Mouse (Mus musculus): ENCODE data around the gene Mfsd2b. TPM values are rescaled to one million over a fixed set of nuclear protein-coding genes. Genes with fewer than 3 reads are reported as not detected.

Gene Mfsd2b
- polyA plus RNA-seq, 1 experiment from 2014 or later, result 28.0 TPM

- Histone ChIP-seq H3K4me2 (ENCODE audit: low read depth, low read length) (peak overlapping the region; percentile 75), H3K36me3 (replicated peaks; ENCODE audit: insufficient read depth, low read length) (peaks cover 11% of the 10 kb centered on the region; the same call in 1 of the 2 replicates)
These were observed 2.9 kb downstream of the Mfsd2b start for GRCm38 (mm10) chr12:4871260-4871659.

GRCm38 (mm10) chr12:4868924-4869323 lies 5.2 kb downstream of the Mfsd2b start:
- Histone ChIP-seq H3K9ac (replicated peaks) (no peak overlapping the region), H3K36me3 (replicated peaks; ENCODE audit: insufficient read depth, low read length) (peaks cover 11% of the 10 kb centered on the region; the same call in 1 of the 2 replicates), H3K4me1 (ENCODE audit: insufficient read depth) (peaks cover under 1% of the 10 kb centered on the region), H3K4me2 (ENCODE audit: low read depth, low read length) (no peak overlapping the region), H3K4me3 (ENCODE audit: low read depth, low read length) (no peak overlapping the region), H3K27ac (ENCODE audit: low read depth) (no peak overlapping the region), H3K9me3 (ENCODE audit: low read length) (no peaks in the 10 kb centered on the region), H3K27me3 (ENCODE audit: insufficient read depth, low read length) (no peaks in the 10 kb centered on the region)
- ATAC-seq (no peak), DNase-seq (no peak)
- TF ChIP-seq CTCF (IDR thresholded peaks at IDR 0.05; ENCODE audit: low read depth), result no peak
- TF ChIP-seq EP300 (IDR thresholded peaks at IDR 0.05; ENCODE audit: low read depth), result no peak
- WGBS (ENCODE audit: insufficient replicate concordance), result 82% methylated on average over 8 of the region's 8 CpGs

More at GRCm38 (mm10) chr12:4871260-4871659, 2.9 kb downstream of the Mfsd2b start:
- Histone ChIP-seq H3K4me1 (ENCODE audit: insufficient read depth) (peaks cover 18% of the 10 kb centered on the region), H3K9ac (replicated peaks) (no peak overlapping the region), H3K9me3 (ENCODE audit: low read length) (no peaks in the 10 kb centered on the region), H3K4me3 (ENCODE audit: low read depth, low read length) (0 out of 2 replicates have a peak overlapping the region, but pooled peaks have one; percentile 62), H3K27me3 (ENCODE audit: insufficient read depth, low read length) (no peaks in the 10 kb centered on the region), H3K27ac (ENCODE audit: low read depth) (no peak overlapping the region)
- TF ChIP-seq EP300 (IDR thresholded peaks at IDR 0.05; ENCODE audit: low read depth) (no peak), CTCF (IDR thresholded peaks at IDR 0.05; ENCODE audit: low read depth) (no peak)
- WGBS (ENCODE audit: insufficient replicate concordance), result 90% methylated on average over 5 of the region's 5 CpGs
- DNase-seq, result no peak
- no peak for ATAC-seq

- DNase-seq (no peak), ATAC-seq (no peak)
- Histone ChIP-seq H3K9me3 (ENCODE audit: low read length) (no peaks in the 10 kb centered on the region; the same call in 1 of the 2 replicates), H3K27me3 (ENCODE audit: insufficient read depth, low read length) (no peaks in the 10 kb centered on the region), H3K4me1 (ENCODE audit: insufficient read depth) (no peaks in the 10 kb centered on the region), H3K27ac (ENCODE audit: low read depth) (no peak overlapping the region), H3K4me3 (ENCODE audit: low read depth, low read length) (no peak overlapping the region), H3K36me3 (replicated peaks; ENCODE audit: insufficient read depth, low read length) (peaks cover 27% of the 10 kb centered on the region), H3K4me2 (ENCODE audit: low read depth, low read length) (no peak overlapping the region), H3K9ac (replicated peaks) (no peak overlapping the region)
- TF ChIP-seq EP300 (IDR thresholded peaks at IDR 0.05; ENCODE audit: low read depth) (no peak), CTCF (IDR thresholded peaks at IDR 0.05; ENCODE audit: low read depth) (no peak)
- WGBS (ENCODE audit: insufficient replicate concordance), result 81% methylated on average over 4 of the region's 4 CpGs
These were observed 9.8 kb downstream of the Mfsd2b start for GRCm38 (mm10) chr12:4864338-4864690.

GRCm38 (mm10) chr12:4863654-4864337 lies 10.4 kb downstream of the Mfsd2b start:
- H3K27me3 ChIP-seq (ENCODE audit: insufficient read depth, low read length), result no peaks in the 10 kb centered on the region
- no peak overlapping the region for H3K4me3 ChIP-seq (ENCODE audit: low read depth, low read length)
- DNase-seq (no peak), ATAC-seq (no peak)
- H3K9me3 ChIP-seq (ENCODE audit: low read length), result no peaks in the 10 kb centered on the region; the same call in 1 of the 2 replicates
- 83% methylated on average over 4 of the region's 4 CpGs for WGBS (ENCODE audit: insufficient replicate concordance)
- no peak for TF ChIP-seq CTCF (IDR thresholded peaks at IDR 0.05; ENCODE audit: low read depth)
- no peak for TF ChIP-seq EP300 (IDR thresholded peaks at IDR 0.05; ENCODE audit: low read depth)
- no peak overlapping the region for H3K9ac ChIP-seq (replicated peaks)
- no peaks in the 10 kb centered on the region for H3K4me1 ChIP-seq (ENCODE audit: insufficient read depth)
- H3K4me2 ChIP-seq (ENCODE audit: low read depth, low read length), result no peak overlapping the region
- H3K36me3 ChIP-seq (replicated peaks; ENCODE audit: insufficient read depth, low read length), result peaks cover 24% of the 10 kb centered on the region
- H3K27ac ChIP-seq (ENCODE audit: low read depth), result no peak overlapping the region

GRCm38 (mm10) chr12:4862672-4863071 lies 11.5 kb downstream of the Mfsd2b start:
- Histone ChIP-seq H3K4me3 (ENCODE audit: low read depth, low read length) (no peak overlapping the region), H3K9ac (replicated peaks) (no peak overlapping the region), H3K27me3 (ENCODE audit: insufficient read depth, low read length) (no peaks in the 10 kb centered on the region), H3K4me1 (ENCODE audit: insufficient read depth) (no peaks in the 10 kb centered on the region), H3K27ac (ENCODE audit: low read depth) (no peak overlapping the region), H3K9me3 (ENCODE audit: low read length) (no peaks in the 10 kb centered on the region; the same call in 1 of the 2 replicates), H3K36me3 (replicated peaks; ENCODE audit: insufficient read depth, low read length) (peaks cover 20% of the 10 kb centered on the region), H3K4me2 (ENCODE audit: low read depth, low read length) (no peak overlapping the region)
- TF ChIP-seq EP300 (IDR thresholded peaks at IDR 0.05; ENCODE audit: low read depth) (no peak), CTCF (IDR thresholded peaks at IDR 0.05; ENCODE audit: low read depth) (peak; percentile 61)
- WGBS (ENCODE audit: insufficient replicate concordance), result 91% methylated on average over 4 of the region's 4 CpGs
- no peak for DNase-seq
- ATAC-seq, result no peak

- ATAC-seq (no peak), DNase-seq (no peak)
- Histone ChIP-seq H3K4me1 (ENCODE audit: insufficient read depth) (no peaks in the 10 kb centered on the region), H3K27ac (ENCODE audit: low read depth) (no peak overlapping the region), H3K27me3 (ENCODE audit: insufficient read depth, low read length) (no peaks in the 10 kb centered on the region), H3K36me3 (replicated peaks; ENCODE audit: insufficient read depth, low read length) (peaks cover 24% of the 10 kb centered on the region), H3K4me2 (ENCODE audit: low read depth, low read length) (no peak overlapping the region), H3K9ac (replicated peaks) (no peak overlapping the region), H3K4me3 (ENCODE audit: low read depth, low read length) (no peak overlapping the region), H3K9me3 (ENCODE audit: low read length) (no peaks in the 10 kb centered on the region; the same call in 1 of the 2 replicates)
- 37% methylated on average over 11 of the region's 11 CpGs for WGBS (ENCODE audit: insufficient replicate concordance)
- TF ChIP-seq EP300 (IDR thresholded peaks at IDR 0.05; ENCODE audit: low read depth) (no peak), CTCF (IDR thresholded peaks at IDR 0.05; ENCODE audit: low read depth) (no peak)
These were observed 14.8 kb downstream of the Mfsd2b start for GRCm38 (mm10) chr12:4859241-4859914.

Measured in liver, postnatal 0 days (tissue).